Mouse (Mus musculus) B cell, adult (primary cell): ENCODE data around the gene Cyp2c50. TPM values are rescaled to one million over a fixed set of nuclear protein-coding genes. Genes with fewer than 3 reads are reported as not detected.

Source experiments
- total RNA-seq: library from RNA; stranded (reverse); gene quantifications from 4 replicates; pipeline ENCODE4 v1.2.4, GENCODE M21; 2023; ENCODE audit not compliant: inconsistent age

The Cyp2c50 gene
- total RNA-seq: not detected in 4 replicates

DNA sequence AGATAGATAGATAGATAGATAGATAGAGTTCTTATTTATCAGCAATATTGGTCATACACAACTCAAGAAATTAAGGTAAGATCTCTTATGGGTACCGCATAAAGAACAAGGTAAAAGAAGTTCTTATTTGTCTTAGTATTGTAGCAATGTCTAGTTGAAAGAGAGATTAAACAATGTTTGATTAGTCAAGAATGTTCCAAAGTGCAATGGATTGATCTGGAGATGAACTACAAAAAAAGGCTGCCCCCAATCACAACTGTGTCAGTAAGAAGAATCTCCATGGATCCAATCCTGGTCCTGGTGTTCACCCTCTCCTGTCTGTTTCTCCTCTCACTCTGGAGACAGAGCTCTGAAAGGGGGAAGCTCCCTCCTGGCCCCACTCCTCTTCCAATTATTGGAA, at the start of gene Cyp2c50:
Gene Cyp2c50 (plus strand): TSS at position 268 of the 400 bp plus-strand sequence.

DNA sequence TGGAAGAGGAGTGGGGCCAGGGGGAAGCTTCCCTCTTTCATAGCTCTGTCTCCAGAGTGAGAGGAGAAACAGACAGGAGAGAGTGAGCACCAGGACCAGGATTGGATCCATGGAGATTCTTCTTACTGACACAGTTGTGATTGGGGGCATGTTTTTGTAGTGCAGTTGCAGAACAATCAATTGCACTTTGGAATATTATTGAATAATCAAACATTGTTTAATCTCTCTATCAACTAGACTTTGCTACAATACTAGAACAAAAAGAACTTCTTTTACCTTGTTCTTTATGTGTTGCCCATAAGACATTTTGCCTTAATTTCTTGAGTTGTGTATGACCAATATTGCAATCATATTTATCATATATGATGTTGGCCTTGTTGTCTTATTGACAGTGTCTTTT, 15.8 kb upstream of the Cyp2c50 start, which contains the start of gene Cyp2c54:
Gene Cyp2c54 (minus strand): TSS at position 127 of the 400 bp plus-strand sequence.

Other genes starting within 250 kb of the Cyp2c50 start
- gene Cyp2c69, start 202.9 kb upstream of the Cyp2c50 start, total RNA-seq: not detected in 4 replicates
- gene Cyp2c37, start 97.3 kb upstream of the Cyp2c50 start, total RNA-seq: not detected in 4 replicates
- not detected in 4 replicates for gene Cyp2c54, start 15.9 kb upstream of the Cyp2c50 start, total RNA-seq
- gene Cyp2c70, start 97.6 kb downstream of the Cyp2c50 start, total RNA-seq: not detected in 4 replicates
- gene Pdlim1, start 182.2 kb downstream of the Cyp2c50 start, total RNA-seq: 19.7 to 30.7 TPM (median 25.7 TPM) in 4 replicates